Mouse (Mus musculus): Measurements from ENCODE around the gene Plk4.
A peak's percentile ranks its signal among the peaks of the same experiment; 100 is the strongest.
"Not testable (repeated sequence)": the region's sequence is repeated elsewhere in the genome, so short reads cannot be mapped to it uniquely, and the experiment has no call there.

The Plk4 gene

DNA sequence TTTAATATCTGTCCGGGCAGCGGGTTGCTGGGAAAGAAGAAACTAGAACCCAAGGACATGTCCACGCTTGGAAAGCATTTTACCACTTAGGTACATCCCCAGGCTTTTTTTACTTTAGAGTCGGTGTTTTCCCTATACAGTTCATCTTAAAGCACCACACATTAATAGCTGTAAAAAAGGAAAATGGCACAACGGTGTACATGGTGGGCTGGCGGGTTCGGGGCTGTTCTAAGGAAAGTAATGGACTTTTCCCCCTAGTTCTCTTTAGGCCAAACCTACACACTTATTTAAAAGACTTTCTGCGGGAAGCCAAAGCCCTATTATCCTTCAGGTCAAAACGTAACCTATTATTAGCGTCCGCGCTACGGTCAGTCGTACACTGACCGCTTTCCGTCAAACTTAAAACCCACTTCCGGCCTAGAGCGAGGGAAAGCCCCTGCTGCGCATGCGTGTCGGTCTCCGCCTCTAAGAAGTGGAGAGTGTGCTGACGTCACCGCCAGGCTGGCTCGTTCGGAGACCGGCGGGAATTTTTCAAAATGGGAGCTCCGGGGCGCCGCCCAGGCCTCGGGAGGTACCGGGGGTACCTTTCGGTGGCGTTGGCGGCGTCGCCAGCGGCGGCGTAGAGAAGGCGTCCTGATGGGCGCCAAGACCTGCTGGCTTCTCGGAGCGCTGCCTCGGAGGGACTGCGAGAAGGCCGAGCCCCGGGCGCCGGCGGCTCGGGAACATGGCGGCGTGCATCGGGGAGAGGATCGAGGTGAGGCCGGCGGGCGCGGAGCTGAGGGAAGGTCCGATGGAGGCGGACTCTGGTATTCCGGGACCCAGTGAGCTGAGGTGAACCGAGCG lies at the start of gene Plk4:
TSS of gene Plk4 (plus strand) at position 490 of the 843 bp plus-strand sequence.
- DNase-seq (ENCODE audit: low read depth, low spot score): peak; percentile 98

DNA sequence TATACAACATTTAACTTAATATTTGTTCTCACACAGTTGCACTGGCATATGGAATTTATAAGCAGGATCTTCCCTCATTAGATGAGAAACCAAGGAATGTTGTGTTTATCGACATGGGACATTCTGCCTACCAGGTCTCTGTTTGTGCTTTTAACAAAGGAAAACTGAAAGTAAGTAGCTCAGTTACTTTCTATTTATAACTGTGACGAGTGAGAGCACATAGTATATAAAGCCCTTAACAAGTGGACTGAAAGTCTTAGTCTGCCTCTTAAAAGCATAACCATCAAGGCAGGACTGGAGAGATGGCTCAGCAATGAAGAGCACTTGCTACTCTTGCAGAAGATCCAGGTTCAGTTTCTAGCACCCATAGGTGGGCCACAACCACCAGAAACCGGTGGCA lies 39.1 kb upstream of the Plk4 start:
- no peak for DNase-seq (ENCODE audit: low read depth, low spot score)

DNA sequence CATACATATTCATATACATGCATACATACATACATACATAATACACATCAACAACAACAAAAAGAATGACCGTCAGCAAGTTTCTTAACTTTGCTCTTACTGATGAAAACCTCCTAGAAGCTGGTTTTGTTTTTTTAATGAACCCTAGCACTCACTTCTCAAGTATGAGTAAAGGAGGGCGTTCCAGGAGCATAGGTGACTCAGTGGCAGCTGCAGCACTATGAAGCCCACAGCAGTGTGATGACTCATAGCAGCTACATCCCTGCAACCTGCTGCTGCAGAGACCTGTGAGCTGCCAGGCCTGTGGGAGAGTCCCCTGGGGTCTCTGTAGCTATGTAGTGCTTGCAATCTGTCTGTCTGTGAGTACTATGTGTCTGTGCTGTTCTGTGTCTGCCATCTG lies 38.5 kb upstream of the Plk4 start:
- DNase-seq (ENCODE audit: low read depth, low spot score): no peak

DNA sequence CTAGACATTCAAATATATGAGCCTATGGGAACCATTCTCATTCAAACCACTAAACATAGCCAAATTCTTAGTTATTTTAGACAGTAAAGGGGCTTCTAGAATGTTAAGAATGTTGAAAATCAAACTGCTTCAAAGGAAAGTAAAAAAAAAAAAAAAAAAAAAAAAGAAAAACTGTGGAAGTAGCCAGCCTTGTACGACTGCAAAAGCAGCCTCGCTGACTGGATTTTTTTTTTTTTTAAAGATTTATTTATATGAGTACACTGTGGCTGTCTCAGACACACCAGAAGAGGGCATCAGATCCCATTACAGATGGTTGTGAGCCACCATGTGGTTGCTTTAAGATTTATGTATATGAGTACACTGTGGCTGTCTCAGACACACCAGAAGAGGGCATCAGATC lies 6.0 kb upstream of the Plk4 start:
- no peak for DNase-seq (ENCODE audit: low read depth, low spot score)

DNA sequence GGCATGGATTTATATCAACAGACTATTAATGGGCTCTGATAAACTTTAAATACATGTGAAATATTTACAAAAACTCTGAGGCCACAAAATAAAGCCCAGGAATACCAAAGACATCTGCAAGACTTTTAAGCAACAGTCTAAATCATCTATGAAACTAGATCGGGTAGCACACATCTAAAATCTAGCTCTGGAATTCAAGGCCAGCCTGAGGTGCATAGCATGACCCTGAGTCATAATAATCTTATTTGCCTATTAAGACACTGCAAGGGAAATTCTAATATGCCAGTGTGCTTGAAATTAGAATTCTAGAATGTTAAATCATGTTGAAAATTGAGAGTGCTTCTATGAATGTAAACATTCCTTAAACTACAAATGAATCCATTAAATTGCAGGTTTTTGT lies 1.8 kb upstream of the Plk4 start:
- no peak for DNase-seq (ENCODE audit: low read depth, low spot score)

DNA sequence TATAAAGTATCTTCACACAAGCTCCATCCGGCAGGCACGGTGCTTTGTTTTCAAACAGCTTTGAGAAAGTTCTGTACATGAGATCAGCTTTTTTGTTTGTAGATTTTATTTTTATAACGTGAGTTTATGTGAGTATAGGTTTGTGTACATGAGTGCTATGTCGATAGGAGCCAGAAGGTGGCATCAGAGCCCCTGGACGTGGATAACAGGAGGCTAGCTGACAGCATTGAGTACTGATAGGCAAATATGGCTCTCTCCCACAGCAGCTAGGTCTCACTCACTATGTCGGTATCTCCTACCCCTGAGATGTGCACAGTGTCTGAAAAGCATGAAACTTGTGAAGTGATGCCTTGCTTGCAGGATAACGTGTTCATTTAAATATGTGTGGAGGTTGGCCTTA lies 1.3 kb upstream of the Plk4 start:
- peak; percentile 62 for DNase-seq (ENCODE audit: low read depth, low spot score)

DNA sequence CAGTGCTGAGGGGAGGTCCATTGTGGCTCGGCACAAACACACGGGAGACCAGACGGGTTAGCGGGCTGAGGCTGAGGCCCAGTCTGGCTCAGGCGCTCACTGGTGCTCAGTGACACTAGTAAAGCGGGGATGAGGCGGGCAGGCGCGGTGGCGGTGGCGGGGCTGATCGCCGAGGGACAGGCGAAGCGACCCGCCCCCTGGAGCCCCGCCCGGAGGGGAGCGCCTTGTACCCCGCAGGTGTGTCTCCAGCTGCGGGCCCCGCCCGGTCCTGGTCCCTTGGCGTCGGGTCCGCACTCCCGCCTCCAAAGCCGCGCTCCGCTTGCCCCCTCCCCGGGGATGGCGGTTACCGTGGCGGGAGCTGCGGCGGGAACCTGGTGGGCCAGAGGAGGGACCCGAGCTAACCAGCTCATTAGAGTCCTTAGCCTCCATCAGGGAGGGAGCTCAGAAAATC lies 579 bp downstream of the Plk4 start:
- DNase-seq (ENCODE audit: low read depth, low spot score): no peak

DNA sequence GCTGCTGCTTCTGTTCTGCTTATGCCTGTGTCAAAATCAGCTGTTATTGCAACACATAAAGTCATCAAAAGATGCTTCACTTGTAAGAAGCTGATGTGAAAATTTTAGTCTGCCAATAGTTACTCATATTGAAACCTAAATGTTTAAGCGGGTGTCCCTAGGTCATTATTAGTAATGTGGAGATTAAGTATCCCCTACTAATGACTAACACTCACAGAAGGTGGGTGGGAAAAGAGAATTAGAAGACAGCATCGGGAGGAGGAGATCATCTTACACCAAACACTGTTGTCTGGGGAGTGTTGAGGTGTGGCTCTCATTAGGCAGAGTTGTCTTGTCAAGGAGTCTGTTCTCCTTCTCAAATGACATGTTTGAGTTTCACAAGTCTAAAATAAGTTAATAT lies 7.1 kb downstream of the Plk4 start:
- no peak for DNase-seq (ENCODE audit: low read depth, low spot score)

DNA sequence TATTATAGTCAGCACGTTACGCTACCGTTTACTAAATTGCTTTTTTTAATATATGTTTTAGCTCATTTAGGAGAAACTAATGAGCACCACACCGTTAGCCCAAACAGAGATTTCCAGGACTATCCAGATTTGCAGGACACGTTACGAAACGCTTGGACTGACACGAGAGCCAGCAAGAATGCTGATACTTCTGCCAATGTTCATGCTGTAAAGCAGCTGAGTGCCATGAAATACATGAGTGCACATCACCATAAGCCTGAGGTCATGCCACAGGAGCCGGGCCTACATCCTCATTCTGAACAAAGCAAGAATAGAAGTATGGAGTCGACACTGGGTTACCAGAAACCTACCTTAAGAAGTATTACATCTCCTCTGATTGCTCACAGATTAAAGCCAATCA lies 8.9 kb downstream of the Plk4 start:
- DNase-seq (ENCODE audit: low read depth, low spot score): no peak

DNA sequence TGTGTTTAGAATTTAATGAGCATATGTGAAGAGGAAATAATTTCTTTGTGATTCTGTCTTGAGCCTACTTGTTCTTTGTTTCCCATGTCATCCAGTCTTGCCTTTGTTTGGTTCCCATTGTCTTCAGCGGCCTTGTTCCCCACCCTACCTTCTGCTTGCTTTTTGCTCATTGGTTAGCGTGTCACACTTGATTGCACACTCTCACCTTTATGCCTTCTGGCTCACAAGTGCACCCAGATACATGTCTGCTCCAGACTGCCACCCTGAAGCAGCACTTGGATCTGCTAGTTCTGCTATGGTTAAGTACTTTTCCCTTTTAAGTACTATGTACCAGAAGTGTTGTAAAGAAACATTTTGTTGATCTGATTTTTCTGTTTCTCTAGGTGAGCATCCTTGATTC lies 10.1 kb downstream of the Plk4 start:
- DNase-seq (ENCODE audit: low read depth, low spot score): no peak

DNA sequence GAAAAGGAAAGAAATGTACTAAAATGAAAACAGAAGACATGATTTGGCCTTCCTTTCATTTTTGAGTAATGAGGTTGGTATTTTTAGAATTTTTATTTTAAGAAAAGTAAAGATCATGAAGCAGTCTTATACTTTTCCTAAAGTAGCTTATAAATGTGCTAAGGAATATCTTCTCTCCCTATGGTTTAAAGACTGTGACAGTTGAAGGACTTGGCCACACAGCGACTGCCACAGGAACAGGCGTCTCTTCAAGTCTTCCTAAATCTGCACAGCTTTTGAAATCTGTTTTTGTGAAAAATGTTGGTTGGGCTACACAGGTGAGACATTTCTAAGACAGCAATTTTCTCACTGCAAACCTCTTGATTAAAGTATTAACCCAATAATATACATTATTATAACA lies 13.5 kb downstream of the Plk4 start:
- DNase-seq (ENCODE audit: low read depth, low spot score): no peak

DNA sequence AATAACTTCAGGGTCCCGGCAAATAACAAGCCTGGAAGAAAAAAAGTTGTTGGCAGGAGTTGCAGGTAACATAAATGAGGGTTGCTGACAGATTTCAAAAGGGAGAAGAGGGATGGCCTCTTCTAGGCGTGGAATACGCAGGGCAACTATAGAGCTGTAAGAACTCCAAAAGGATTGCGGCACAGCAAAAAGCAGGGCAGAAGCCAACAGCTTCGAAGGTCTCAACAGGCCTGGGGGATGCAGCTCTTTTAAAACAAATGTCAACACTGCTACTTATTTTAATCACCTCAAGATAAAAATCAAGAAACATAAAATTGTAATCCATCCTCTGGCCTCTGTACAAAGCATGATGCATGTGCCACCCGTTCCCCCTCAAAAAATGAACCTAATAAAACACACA lies 45.7 kb downstream of the Plk4 start:
- DNase-seq (ENCODE audit: low read depth, low spot score): not testable (repeated sequence)

DNA sequence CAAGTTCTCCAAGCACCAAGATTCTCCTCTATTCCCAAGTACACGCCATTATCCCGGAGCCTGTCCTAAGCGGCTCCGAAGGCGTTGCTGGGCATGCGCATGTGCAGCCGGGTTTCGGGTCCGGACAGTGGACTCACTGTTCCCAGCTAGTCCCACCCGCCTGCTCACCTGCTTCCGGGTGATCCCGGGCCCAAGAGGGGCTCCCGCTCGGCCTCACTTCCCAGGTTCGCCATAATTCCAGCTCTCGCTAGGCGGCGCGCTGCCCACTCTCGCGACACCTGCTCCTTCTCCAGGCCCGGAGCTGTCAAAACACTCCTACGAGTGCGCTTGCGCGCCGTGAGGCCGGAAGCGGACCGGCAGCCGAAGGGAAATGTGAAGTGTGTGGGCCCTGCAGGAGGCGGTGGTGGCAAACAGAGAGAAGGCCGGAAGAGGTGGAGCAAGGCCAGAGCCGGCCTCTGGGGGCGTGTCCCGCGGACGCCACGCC lies 46.7 kb downstream of the Plk4 start, which contains the start of gene Mfsd8:
TSS of gene Mfsd8 (minus strand) at position 414 of the 484 bp plus-strand sequence.
- peak; percentile 98 for DNase-seq (ENCODE audit: low read depth, low spot score)

DNA sequence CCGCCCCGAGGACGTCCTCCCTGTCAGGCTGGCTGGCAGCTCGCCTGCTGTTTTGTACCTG lies 47.0 kb downstream of the Plk4 start, which contains the start of gene Abhd18:
TSS of gene Abhd18 (plus strand) at position 14 of the 61 bp plus-strand sequence.
- not testable (repeated sequence) for DNase-seq (ENCODE audit: low read depth, low spot score)

DNA sequence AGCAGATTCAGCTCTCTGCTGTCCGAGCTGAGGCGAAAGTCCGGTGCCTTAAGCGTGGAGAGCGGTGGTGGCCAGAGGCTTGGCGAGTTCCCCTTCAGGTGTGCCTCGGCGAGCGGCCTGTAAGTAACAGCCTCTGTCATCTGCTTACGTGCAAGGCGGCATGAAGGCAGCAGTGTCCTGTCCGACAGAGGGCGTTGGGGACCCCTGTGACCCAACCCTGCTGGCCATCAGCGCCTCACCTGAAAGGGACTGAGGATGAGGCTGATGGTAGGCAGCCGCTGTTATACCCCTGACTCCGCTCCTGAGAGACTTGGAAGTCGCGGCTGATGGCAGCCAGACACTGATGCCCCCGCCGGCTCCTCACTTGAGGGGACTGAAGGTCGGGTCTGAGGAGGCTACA lies 47.2 kb downstream of the Plk4 start:
- DNase-seq (ENCODE audit: low read depth, low spot score): peak; percentile 42

DNA sequence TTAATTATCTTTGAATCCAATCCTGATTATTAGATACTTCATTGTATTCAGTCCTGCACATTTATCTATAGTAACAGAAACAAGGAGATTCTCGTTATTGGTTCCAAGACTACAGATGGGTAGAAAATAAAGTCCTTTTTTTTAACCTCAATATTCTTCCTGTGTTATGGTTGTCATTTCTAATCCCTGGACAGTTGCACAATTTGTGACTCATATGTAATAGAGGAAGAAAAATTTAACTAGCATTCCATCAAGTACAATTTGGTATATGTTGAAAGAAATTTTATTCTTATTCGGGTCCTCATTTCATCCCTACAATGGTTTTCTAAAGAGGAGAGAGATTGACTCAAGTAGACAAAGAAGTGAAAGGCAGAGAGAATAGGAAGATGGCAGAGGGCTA lies 48.1 kb downstream of the Plk4 start:
- not testable (repeated sequence) for DNase-seq (ENCODE audit: low read depth, low spot score)

DNA sequence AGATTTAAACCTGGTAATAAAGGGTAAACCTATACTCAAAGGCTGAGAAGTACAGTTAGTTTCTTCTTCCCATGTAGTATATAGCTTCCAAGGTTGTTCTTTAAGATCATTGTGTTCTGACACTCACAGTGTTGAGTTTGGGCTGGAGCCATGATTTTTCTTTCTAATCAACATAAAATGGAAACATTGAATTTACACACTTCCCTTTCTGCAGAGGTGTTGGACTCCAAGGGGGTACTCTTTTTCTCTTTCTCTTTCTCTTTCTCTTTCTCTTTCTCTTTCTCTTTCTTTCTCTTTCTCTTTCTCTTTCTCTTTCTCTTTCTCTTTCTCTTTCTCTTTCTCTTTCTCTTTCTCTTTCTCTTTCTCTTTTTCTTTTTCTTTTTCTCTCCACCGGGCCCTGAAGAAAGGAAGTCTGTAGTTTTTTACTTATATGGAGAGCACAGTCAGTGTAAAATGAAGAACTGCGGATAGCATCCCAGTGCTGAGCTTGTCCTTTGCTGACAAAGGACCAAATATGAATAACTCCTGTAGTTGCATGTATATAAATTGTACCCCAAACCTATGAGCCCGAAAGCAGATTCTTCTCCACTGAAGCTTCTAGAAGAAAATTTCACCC lies 53.4 kb downstream of the Plk4 start:
- not testable (repeated sequence) for DNase-seq (ENCODE audit: low read depth, low spot score)
